Mouse (Mus musculus): ENCODE measurements around the gene Tmem185b. TPM values are rescaled to one million over a fixed set of nuclear protein-coding genes. Genes with fewer than 3 reads are reported as not detected.

The Tmem185b gene
- 21.2 and 22.6 TPM in 2 replicates for polyA plus RNA-seq (2016; fragmentation: Nextera tagmentation; extraction: Ambion mirVana)

- 2% methylated on average over 82 of the region's 82 CpGs for WGBS
- Histone ChIP-seq H3K27ac (peak within 1 kb of the TSS; percentile 92), H3K9me3 (peaks cover 31% of the 10 kb centered on the region), H3K27me3 (ENCODE audit: poor library complexity, severe bottlenecking) (peaks cover 5% of the 10 kb centered on the region; the same call in 1 of the 2 replicates), H3K4me3 (peak within 1 kb of the TSS; percentile 75), H3K4me1 (peaks cover 29% of the 10 kb centered on the region), H3K36me3 (replicated peaks) (peaks cover 46% of the 10 kb centered on the region)
- peak; percentile 94 for DNase-seq (ENCODE audit: extremely low spot score, low spot score)
Observed at GRCm38 (mm10) chr1:119525689-119526591, at the start of gene Tmem185b. Gene Tmem185b, plus strand, starts transcription at chr1:119526160.

DNA sequence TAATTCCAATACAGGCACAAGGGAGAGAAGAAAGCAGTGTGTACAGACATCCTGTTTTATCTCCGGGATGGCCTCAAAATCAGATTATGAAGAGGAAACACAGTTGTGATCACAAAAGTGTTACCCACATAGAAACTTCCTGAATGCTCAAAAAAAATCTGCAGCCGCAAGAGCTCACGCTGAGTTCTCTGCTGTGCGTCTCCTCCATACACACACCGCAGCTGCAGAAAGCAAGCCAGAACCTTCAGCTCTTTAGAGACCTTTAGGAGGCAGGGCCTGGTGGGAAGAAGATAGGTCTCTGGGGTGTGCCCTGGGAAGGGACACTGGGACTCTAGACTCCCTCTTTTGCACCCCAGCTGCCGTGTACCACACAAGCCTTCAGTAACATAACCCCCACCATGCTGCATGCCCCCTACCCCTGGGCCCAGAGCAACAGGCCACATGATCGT is 49.0 kb upstream of the Tmem185b start:
- WGBS = 85% methylated on average over 7 of the region's 7 CpGs
- Histone ChIP-seq H3K27me3 (ENCODE audit: poor library complexity, severe bottlenecking) (no peaks in the 10 kb centered on the region), H3K9me3 (no peaks in the 10 kb centered on the region), H3K4me3 (no peak overlapping the region), H3K4me1 (peaks cover under 1% of the 10 kb centered on the region; the same call in 1 of the 2 replicates), H3K36me3 (replicated peaks) (peaks cover 21% of the 10 kb centered on the region), H3K27ac (no peak overlapping the region)
- no peak for DNase-seq (ENCODE audit: extremely low spot score, low spot score)

GRCm38 (mm10) chr1:119479641-119480040 is 46.3 kb upstream of the Tmem185b start:
- WGBS = 89% methylated on average over 4 of the region's 4 CpGs

DNA sequence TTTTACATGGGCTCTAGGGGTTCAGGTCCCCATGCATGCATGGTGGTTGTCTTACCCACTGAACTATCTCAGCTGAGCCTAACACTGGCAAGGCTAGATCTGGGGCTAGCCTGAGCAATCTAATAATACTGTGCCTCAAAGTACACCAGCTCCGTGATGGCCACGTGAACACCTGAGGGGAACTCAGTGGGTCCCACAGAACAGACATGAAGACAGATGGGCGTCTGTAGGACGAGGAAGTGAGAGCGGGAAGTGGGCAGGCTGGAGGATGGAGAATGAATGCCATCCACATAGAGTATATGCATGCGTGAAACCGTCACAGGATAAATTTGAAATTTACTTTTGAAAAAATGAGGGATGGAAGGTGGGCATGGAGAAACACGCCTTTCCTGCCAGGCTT is 45.3 kb upstream of the Tmem185b start:
- Histone ChIP-seq H3K4me3 (no peak overlapping the region), H3K36me3 (replicated peaks) (peaks cover 14% of the 10 kb centered on the region), H3K27me3 (ENCODE audit: poor library complexity, severe bottlenecking) (no peaks in the 10 kb centered on the region), H3K4me1 (peaks cover 5% of the 10 kb centered on the region; the same call in 1 of the 2 replicates), H3K9me3 (no peaks in the 10 kb centered on the region), H3K27ac (no peak overlapping the region)
- WGBS = 93% methylated on average over 8 of the region's 8 CpGs
- no peak for DNase-seq (ENCODE audit: extremely low spot score, low spot score)

More at GRCm38 (mm10) chr1:119479641-119480040, 46.3 kb upstream of the Tmem185b start:
- H3K27ac ChIP-seq = no peak overlapping the region
- DNase-seq (ENCODE audit: extremely low spot score, low spot score) = no peak
- no peaks in the 10 kb centered on the region for H3K27me3 ChIP-seq (ENCODE audit: poor library complexity, severe bottlenecking)
- no peak overlapping the region for H3K4me3 ChIP-seq
- no peaks in the 10 kb centered on the region for H3K9me3 ChIP-seq
- H3K36me3 ChIP-seq (replicated peaks) = peaks cover 20% of the 10 kb centered on the region
- H3K4me1 ChIP-seq = 0 out of 2 replicates have a peak, but pooled peaks cover 4% of the 10 kb centered on the region

GRCm38 (mm10) chr1:119481205-119481932 is 44.6 kb upstream of the Tmem185b start:
- Histone ChIP-seq H3K9me3 (no peaks in the 10 kb centered on the region), H3K4me3 (no peak overlapping the region), H3K4me1 (peaks cover 12% of the 10 kb centered on the region), H3K27me3 (ENCODE audit: poor library complexity, severe bottlenecking) (no peaks in the 10 kb centered on the region), H3K36me3 (replicated peaks) (peaks cover 10% of the 10 kb centered on the region), H3K27ac (no peak overlapping the region)
- 94% methylated on average over 7 of the region's 7 CpGs for WGBS
- DNase-seq (ENCODE audit: extremely low spot score, low spot score) = no peak

GRCm38 (mm10) chr1:119482891-119483290 is 43.1 kb upstream of the Tmem185b start:
- H3K27ac ChIP-seq = no peak overlapping the region
- DNase-seq (ENCODE audit: extremely low spot score, low spot score) = no peak
- peaks cover 27% of the 10 kb centered on the region for H3K4me1 ChIP-seq
- WGBS = 66% methylated on average over 3 of the region's 3 CpGs
- no peaks in the 10 kb centered on the region for H3K27me3 ChIP-seq (ENCODE audit: poor library complexity, severe bottlenecking)
- H3K9me3 ChIP-seq = no peaks in the 10 kb centered on the region
- H3K4me3 ChIP-seq = no peak overlapping the region
- peaks cover 10% of the 10 kb centered on the region for H3K36me3 ChIP-seq (replicated peaks)

- no peak for DNase-seq (ENCODE audit: extremely low spot score, low spot score)
- WGBS = 57% methylated on average over 3 of the region's 3 CpGs
- no peaks in the 10 kb centered on the region for H3K27me3 ChIP-seq (ENCODE audit: poor library complexity, severe bottlenecking)
- peaks cover 10% of the 10 kb centered on the region for H3K36me3 ChIP-seq (replicated peaks)
- H3K9me3 ChIP-seq = no peaks in the 10 kb centered on the region
- H3K4me1 ChIP-seq = peaks cover 35% of the 10 kb centered on the region
- no peak overlapping the region for H3K4me3 ChIP-seq
- H3K27ac ChIP-seq = no peak overlapping the region
Observed at GRCm38 (mm10) chr1:119484457-119484856, 41.5 kb upstream of the Tmem185b start.

DNA sequence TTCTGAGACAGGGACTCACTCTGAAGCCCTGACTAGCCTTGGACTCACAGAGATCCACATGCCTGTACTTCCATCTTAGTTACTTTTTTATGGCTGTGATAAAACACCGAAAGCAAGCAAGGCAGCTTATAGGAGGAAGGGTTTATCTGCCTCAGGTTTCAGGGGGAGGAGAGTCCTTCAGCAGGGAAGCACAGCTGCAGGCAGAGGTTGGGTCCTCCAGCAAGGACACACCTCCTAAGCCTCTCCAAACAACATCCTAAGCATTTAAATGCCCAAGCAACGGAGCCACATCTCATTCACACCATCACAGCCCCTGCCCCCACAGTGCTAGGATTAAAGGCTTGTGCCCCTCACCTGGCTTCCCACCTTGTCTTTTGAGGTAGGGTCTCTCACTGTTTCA is 40.1 kb upstream of the Tmem185b start:
- H3K9me3 ChIP-seq = no peaks in the 10 kb centered on the region
- no peak overlapping the region for H3K4me3 ChIP-seq
- H3K27ac ChIP-seq = no peak overlapping the region
- no peaks in the 10 kb centered on the region for H3K27me3 ChIP-seq (ENCODE audit: poor library complexity, severe bottlenecking)
- peaks cover 35% of the 10 kb centered on the region for H3K4me1 ChIP-seq
- H3K36me3 ChIP-seq (replicated peaks) = peaks cover 10% of the 10 kb centered on the region
- 2% methylated on average over 2 of the region's 2 CpGs for WGBS
- DNase-seq (ENCODE audit: extremely low spot score, low spot score) = no peak

- Histone ChIP-seq H3K9me3 (no peaks in the 10 kb centered on the region), H3K27ac (no peak overlapping the region), H3K27me3 (ENCODE audit: poor library complexity, severe bottlenecking) (no peaks in the 10 kb centered on the region), H3K36me3 (replicated peaks) (no peaks in the 10 kb centered on the region; the same call in 1 of the 2 replicates), H3K4me3 (no peak overlapping the region), H3K4me1 (peaks cover 43% of the 10 kb centered on the region)
- DNase-seq (ENCODE audit: extremely low spot score, low spot score) = no peak
- WGBS = 59% methylated on average over 10 of the region's 10 CpGs
Observed at GRCm38 (mm10) chr1:119487917-119488590, 37.9 kb upstream of the Tmem185b start.

GRCm38 (mm10) chr1:119490765-119491164 is 35.2 kb upstream of the Tmem185b start:
- Histone ChIP-seq H3K9me3 (no peaks in the 10 kb centered on the region), H3K4me3 (no peak overlapping the region), H3K27ac (no peak overlapping the region), H3K4me1 (peaks cover 37% of the 10 kb centered on the region), H3K27me3 (ENCODE audit: poor library complexity, severe bottlenecking) (no peaks in the 10 kb centered on the region), H3K36me3 (replicated peaks) (no peaks in the 10 kb centered on the region)
- WGBS = 71% methylated on average over 7 of the region's 7 CpGs
- DNase-seq (ENCODE audit: extremely low spot score, low spot score) = no peak

GRCm38 (mm10) chr1:119492097-119492496 is 33.9 kb upstream of the Tmem185b start:
- Histone ChIP-seq H3K4me1 (peaks cover 24% of the 10 kb centered on the region), H3K9me3 (no peaks in the 10 kb centered on the region), H3K27me3 (ENCODE audit: poor library complexity, severe bottlenecking) (no peaks in the 10 kb centered on the region), H3K36me3 (replicated peaks) (no peaks in the 10 kb centered on the region), H3K4me3 (no peak overlapping the region), H3K27ac (no peak overlapping the region)
- WGBS = 71% methylated on average over 11 of the region's 11 CpGs
- DNase-seq (ENCODE audit: extremely low spot score, low spot score) = no peak

- Histone ChIP-seq H3K27ac (no peak overlapping the region), H3K4me3 (no peak overlapping the region), H3K9me3 (no peaks in the 10 kb centered on the region), H3K36me3 (replicated peaks) (no peaks in the 10 kb centered on the region), H3K27me3 (ENCODE audit: poor library complexity, severe bottlenecking) (no peaks in the 10 kb centered on the region), H3K4me1 (peaks cover 23% of the 10 kb centered on the region)
- 83% methylated on average over 1 of the region's 1 CpGs for WGBS
- no peak for DNase-seq (ENCODE audit: extremely low spot score, low spot score)
Observed at GRCm38 (mm10) chr1:119492505-119492904, 33.5 kb upstream of the Tmem185b start.

All from forebrain, embryonic 10.5 days (tissue).